8 mouse cellular contexts compared by ENCODE assay signal in the genomic region with DNA sequence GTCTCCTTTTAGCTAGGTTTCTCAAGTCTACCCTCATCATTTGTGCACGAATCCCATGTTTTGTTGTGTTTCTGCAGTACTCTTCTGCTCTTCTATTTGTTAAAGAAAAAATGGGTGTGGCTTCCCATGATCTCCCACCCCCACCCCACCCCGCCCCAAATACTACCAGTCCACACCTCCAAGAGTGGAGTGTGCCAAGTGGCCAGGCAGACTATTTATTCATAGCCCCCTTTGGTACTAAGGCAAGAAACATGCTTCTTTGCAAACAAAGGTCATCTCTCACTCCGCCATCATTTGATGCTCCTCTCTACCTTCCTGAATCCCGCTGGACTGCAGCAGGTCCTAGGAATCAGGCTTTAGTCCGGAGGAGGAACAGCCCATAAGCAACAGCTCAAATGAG. TPM values are rescaled to one million over a fixed set of nuclear protein-coding genes. Genes with fewer than 3 reads are reported as not detected.
DNase-seq lines count a peak whose midpoint lies in the region; ATAC-seq and TF ChIP-seq lines count a peak whose summit lies in the region.

No protein-coding gene starts in this region.

- no peak overlapping the region for H3K27ac ChIP-seq in heart, embryonic 12.5 days (ENCODE audit: poor library complexity, severe bottlenecking)
- no peak overlapping the region for H3K27ac ChIP-seq in ES-E14 (ENCODE audit: insufficient read depth, low read depth, low read length, poor library complexity, severe bottlenecking)
- H3K27ac ChIP-seq in hindbrain, embryonic 10.5 days: peak overlapping the region; percentile 94; the same call in 1 of the 2 replicates
- peak overlapping the region; percentile 95; the same call in 1 of the 2 replicates for H3K27ac ChIP-seq in midbrain, embryonic 10.5 days (replicated peaks)

- intact Hi-C loops in heart, postnatal 36 days (cut with DNase I): no loop called here
- intact Hi-C loops in left cerebral cortex, postnatal 4 days (cut with DNase I): no loop called here

- in situ Hi-C loops in ES-E14 (cut with MboI; ENCODE audit: low sequenced_read_pairs in 2 of 2, unreplicated experiment in 2 of 2): no loop called here

- no peaks in the 10 kb centered on the region for H3K36me3 ChIP-seq in heart, embryonic 12.5 days
- H3K36me3 ChIP-seq in ES-E14 (ENCODE audit: control insufficient read depth, insufficient read depth, low read length, poor library complexity, severe bottlenecking): no peaks in the 10 kb centered on the region
- peaks cover 10% of the 10 kb centered on the region; the same call in 1 of the 2 replicates for H3K36me3 ChIP-seq in hindbrain, embryonic 10.5 days
- H3K36me3 ChIP-seq in midbrain, embryonic 10.5 days: peaks cover 21% of the 10 kb centered on the region; the same call in 1 of the 2 replicates

- H3K4me2 ChIP-seq in heart, embryonic 12.5 days: peak overlapping the region; percentile 97; the same call in 1 of the 2 replicates

- no peak for DNase-seq in heart, postnatal 36 days
- DNase-seq in ES-E14 (ENCODE audit: low read depth, low spot score): no peak
- no peak for DNase-seq in hindbrain, embryonic 10.5 days (ENCODE audit: low spot score)
- DNase-seq in midbrain, embryonic 10.5 days (ENCODE audit: low spot score): no peak
- no peak for DNase-seq in yolk sac, embryonic 10.5 days (ENCODE audit: low spot score)
- DNase-seq in thymus, postnatal 0 days (ENCODE audit: low spot score): no peak
- DNase-seq in left cerebral cortex, postnatal 4 days: no peak

- WGBS in heart, embryonic 12.5 days: 43% methylated on average over 5 of the region's 5 CpGs
- WGBS in hindbrain, embryonic 10.5 days: 35% methylated on average over 5 of the region's 5 CpGs
- 38% methylated on average over 5 of the region's 5 CpGs for WGBS in midbrain, embryonic 10.5 days

- H3K9ac ChIP-seq in heart, embryonic 12.5 days: no peak overlapping the region
- H3K9ac ChIP-seq in ES-E14 (ENCODE audit: insufficient read depth, low read depth, low read length, poor library complexity, severe bottlenecking): no peak overlapping the region

- H3K27me3 ChIP-seq in heart, embryonic 12.5 days (replicated peaks): peaks cover 35% of the 10 kb centered on the region
- peaks cover 22% of the 10 kb centered on the region for H3K27me3 ChIP-seq in hindbrain, embryonic 10.5 days (ENCODE audit: insufficient read depth, poor library complexity, severe bottlenecking)
- peaks cover 23% of the 10 kb centered on the region for H3K27me3 ChIP-seq in midbrain, embryonic 10.5 days (ENCODE audit: low read depth, poor library complexity, severe bottlenecking)

- H3K4me3 ChIP-seq in heart, embryonic 12.5 days: no peak overlapping the region
- peak overlapping the region; percentile 50 to 97 for H3K4me3 ChIP-seq in ES-E14 (ENCODE audit: insufficient read depth in 1 of 2, low read depth in 1 of 2, low read length in 2 of 2, poor library complexity in 1 of 2, severe bottlenecking in 1 of 2)
- peak overlapping the region; percentile 75 for H3K4me3 ChIP-seq in hindbrain, embryonic 10.5 days
- peak overlapping the region; percentile 81 for H3K4me3 ChIP-seq in midbrain, embryonic 10.5 days

- no peaks in the 10 kb centered on the region for H3K9me3 ChIP-seq in heart, embryonic 12.5 days (replicated peaks)
- no peaks in the 10 kb centered on the region for H3K9me3 ChIP-seq in ES-E14 (ENCODE audit: control insufficient read depth, insufficient read depth, low read depth, low read length)
- no peaks in the 10 kb centered on the region for H3K9me3 ChIP-seq in hindbrain, embryonic 10.5 days
- no peaks in the 10 kb centered on the region for H3K9me3 ChIP-seq in midbrain, embryonic 10.5 days (replicated peaks)

- H3K4me1 ChIP-seq in heart, embryonic 12.5 days (replicated peaks): peaks cover 21% of the 10 kb centered on the region
- peaks cover 4 to 10% of the 10 kb centered on the region in 2 experiments; a peak in 2 of 4 replicates for H3K4me1 ChIP-seq in ES-E14 (ENCODE audit: control insufficient read depth in 2 of 2, insufficient read depth in 2 of 2, low read length in 2 of 2, poor library complexity in 1 of 2)
- H3K4me1 ChIP-seq in hindbrain, embryonic 10.5 days (replicated peaks): peaks cover 50% of the 10 kb centered on the region
- peaks cover 44% of the 10 kb centered on the region for H3K4me1 ChIP-seq in midbrain, embryonic 10.5 days

- ATAC-seq in heart, embryonic 12.5 days (ENCODE audit: insufficient number of reproducible peaks, low FRiP score): no peak

TF ChIP-seq in ES-E14, 5 proteins besides CTCF, POLR2A, EP300 and RAD21:
- TF ChIP-seq ZNF384 (IDR thresholded peaks at IDR 0.05; ENCODE audit: low read depth, low read length): no peak
- no peak for TF ChIP-seq HCFC1 (IDR thresholded peaks at IDR 0.05; ENCODE audit: borderline replicate concordance, insufficient read depth, low read length)
- TF ChIP-seq ZC3H11A (IDR thresholded peaks at IDR 0.05; ENCODE audit: borderline replicate concordance, low read depth, low read length): no peak
- no peak for TF ChIP-seq CHD2 (IDR thresholded peaks at IDR 0.05; ENCODE audit: low read depth, low read length)
- TF ChIP-seq MAFK (IDR thresholded peaks at IDR 0.05; ENCODE audit: insufficient read depth, low read depth, low read length): no peak
TF ChIP-seq in ES-E14: peak in this region for 0.

RNA-seq across cellular contexts. Expression of a gene that starts 2.0 kb away (rescaled TPM):
- 4.8 and 5.3 TPM in 2 replicates for polyA plus RNA-seq in heart, embryonic 12.5 days (2016; fragmentation: Nextera tagmentation; extraction: Ambion mirVana)
- 1 to 10 TPM; 8.5 to 9.5 TPM for total RNA-seq in heart, postnatal 36 days (2021)
- total RNA-seq in ES-E14 (2012; rRNA removed): 2.2 and 3.2 TPM in 2 replicates
- polyA plus RNA-seq in hindbrain, embryonic 10.5 days (2016; fragmentation: Nextera tagmentation; extraction: Ambion mirVana): 28.6 and 33.5 TPM in 2 replicates
- 28.6 and 34.2 TPM in 2 replicates for polyA plus RNA-seq in midbrain, embryonic 10.5 days (2016; fragmentation: Nextera tagmentation; extraction: Ambion mirVana)
- polyA plus RNA-seq in thymus, postnatal 0 days (2015; fragmentation: Nextera tagmentation; extraction: Ambion mirVana): 25.1 and 27.6 TPM in 2 replicates
- 10 to 100 TPM; 48.7 to 52.5 TPM for total RNA-seq in left cerebral cortex, postnatal 4 days (2021)

Comparison
In these comparisons a context has a peak if more than half of its experiments do, and no peak if none do; other contexts are left out.
1. H3K27ac ChIP-seq: peak in hindbrain, embryonic 10.5 days (single experiment) and midbrain, embryonic 10.5 days (single experiment); none in heart, embryonic 12.5 days (single experiment) and ES-E14 (single experiment).